Mouse (Mus musculus): ENCODE measurements around the gene B4galnt4. TPM values are rescaled to one million over a fixed set of nuclear protein-coding genes. Genes with fewer than 3 reads are reported as not detected.

B4galnt4 gene
- total and polyA plus RNA-seq, 3 experiments, result not detected

DNA sequence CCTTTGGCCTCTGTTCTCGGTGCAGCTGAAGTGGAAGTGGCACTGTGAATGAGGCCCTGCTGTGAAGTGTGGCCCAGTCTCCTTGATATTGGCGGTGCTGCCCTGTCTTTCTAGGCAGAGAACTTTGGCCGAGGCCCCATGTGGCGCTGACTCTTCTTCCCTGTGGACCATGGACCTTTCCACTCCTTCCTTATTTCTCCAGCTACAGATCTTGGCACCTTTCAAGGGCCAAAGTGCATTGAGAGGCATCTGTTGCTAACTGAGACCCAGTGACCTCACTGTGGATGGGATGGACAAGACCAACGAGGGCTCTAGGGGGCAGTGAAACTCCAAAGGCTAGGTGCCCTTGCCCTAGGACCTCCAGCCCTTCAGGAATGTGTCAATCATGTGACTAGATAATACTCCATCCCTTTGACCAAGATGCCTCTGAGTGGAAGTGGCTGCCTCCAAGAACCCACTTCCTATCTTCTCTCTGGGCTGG, 60.2 kb downstream of the B4galnt4 start:
- Histone ChIP-seq H3K4me3 (ENCODE audit: low read depth, low read length) (no peak overlapping the region), H3K9me3 (replicated peaks) (no peaks in the 10 kb centered on the region), H3K36me3 (replicated peaks) (no peaks in the 10 kb centered on the region), H3K4me1 (ENCODE audit: insufficient read depth, low read depth, low read length) (peaks cover 37% of the 10 kb centered on the region), H3K27me3 (ENCODE audit: insufficient read depth, low read length) (peaks cover 22% of the 10 kb centered on the region)
- TF ChIP-seq GATA2 (IDR thresholded peaks at IDR 0.05; ENCODE audit: borderline replicate concordance, low read depth, low read length) (no peak), CTCF (IDR thresholded peaks at IDR 0.05; ENCODE audit: low read depth, low read length) (no peak), TAL1 (conservative IDR thresholded peaks at IDR 0.05; ENCODE audit: low read depth, low read length) (no peak), POLR2AphosphoS5 (IDR thresholded peaks at IDR 0.05; ENCODE audit: insufficient replicate concordance, low read depth, low read length) (no peak), GATA1 (IDR thresholded peaks at IDR 0.05; ENCODE audit: borderline replicate concordance, low read length) (no peak)
- DNase-seq (ENCODE audit: low spot score), result no peak
- ATAC-seq (ENCODE audit: extremely low read depth, insufficient number of reproducible peaks, low FRiP score, poor library complexity, severe bottlenecking), result no peak

Other genes with a start within 250 kb of the B4galnt4 start
Only the 20 nearest of the 33 such genes appear.
- gene Cox8b, start 160.7 kb upstream of the B4galnt4 start, total RNA-seq (2014; fragmentation: Nextera tagmentation), result not detected in 2 replicates
- not detected in 2 replicates for gene Cox8b, start 160.7 kb upstream of the B4galnt4 start, total RNA-seq (2017)
- not detected in 2 replicates for gene Cox8b, start 160.7 kb upstream of the B4galnt4 start, polyA plus RNA-seq (2012)
- gene Nlrp6, start 140.2 kb upstream of the B4galnt4 start, total RNA-seq (2014; fragmentation: Nextera tagmentation), result not detected in 2 replicates
- gene Nlrp6, start 140.2 kb upstream of the B4galnt4 start, total RNA-seq (2017), result 0.11 and 0.12 TPM in 2 replicates
- gene Nlrp6, start 140.2 kb upstream of the B4galnt4 start, polyA plus RNA-seq (2012), result 0.07 and 0.08 TPM in 2 replicates
- gene Pgghg, start 119.7 kb upstream of the B4galnt4 start, total RNA-seq (2014; fragmentation: Nextera tagmentation), result 7.5 and 8.1 TPM in 2 replicates
- 9.0 and 10.0 TPM in 2 replicates for gene Pgghg, start 119.7 kb upstream of the B4galnt4 start, total RNA-seq (2017)
- 5.6 and 6.7 TPM in 2 replicates for gene Pgghg, start 119.7 kb upstream of the B4galnt4 start, polyA plus RNA-seq (2012)
- 1.6 TPM in 1 of 2 replicates, not detected in the other for gene Ifitm5, start 110.8 kb upstream of the B4galnt4 start, total RNA-seq (2014; fragmentation: Nextera tagmentation)
- gene Ifitm5, start 110.8 kb upstream of the B4galnt4 start, total RNA-seq (2017), result 0.35 and 1.2 TPM in 2 replicates
- gene Ifitm5, start 110.8 kb upstream of the B4galnt4 start, polyA plus RNA-seq (2012), result 0.16 and 0.32 TPM in 2 replicates
- gene Gm45717, start 105.2 kb upstream of the B4galnt4 start, total RNA-seq (2014; fragmentation: Nextera tagmentation), result not detected in 2 replicates
- gene Gm45717, start 105.2 kb upstream of the B4galnt4 start, total RNA-seq (2017), result not detected in 2 replicates
- gene Gm45717, start 105.2 kb upstream of the B4galnt4 start, polyA plus RNA-seq (2012), result not detected in 2 replicates
- 239 and 256 TPM in 2 replicates for gene Ifitm2, start 105.1 kb upstream of the B4galnt4 start, total RNA-seq (2014; fragmentation: Nextera tagmentation)
- gene Ifitm2, start 105.1 kb upstream of the B4galnt4 start, total RNA-seq (2017), result 205 and 220 TPM in 2 replicates
- gene Ifitm2, start 105.1 kb upstream of the B4galnt4 start, polyA plus RNA-seq (2012), result 129 and 161 TPM in 2 replicates
- 2.9 and 5.5 TPM in 2 replicates for gene Ifitm1, start 93.9 kb upstream of the B4galnt4 start, total RNA-seq (2014; fragmentation: Nextera tagmentation)
- 1.5 and 2.1 TPM in 2 replicates for gene Ifitm1, start 93.9 kb upstream of the B4galnt4 start, total RNA-seq (2017)
- not detected in 2 replicates for gene Ifitm1, start 93.9 kb upstream of the B4galnt4 start, polyA plus RNA-seq (2012)
- gene Ifitm3, start 50.3 kb upstream of the B4galnt4 start, total RNA-seq (2014; fragmentation: Nextera tagmentation), result not detected in 2 replicates
- not detected in 2 replicates for gene Ifitm3, start 50.3 kb upstream of the B4galnt4 start, total RNA-seq (2017)
- not detected in 2 replicates for gene Ifitm3, start 50.3 kb upstream of the B4galnt4 start, polyA plus RNA-seq (2012)
- not detected in 2 replicates for gene Ifitm6, start 43.2 kb upstream of the B4galnt4 start, total RNA-seq (2014; fragmentation: Nextera tagmentation)
- not detected in 2 replicates for gene Ifitm6, start 43.2 kb upstream of the B4galnt4 start, total RNA-seq (2017)
- not detected in 2 replicates for gene Ifitm6, start 43.2 kb upstream of the B4galnt4 start, polyA plus RNA-seq (2012)
- gene Gm17387, start 32.0 kb upstream of the B4galnt4 start, total RNA-seq (2014; fragmentation: Nextera tagmentation), result not detected in 2 replicates
- not detected in 2 replicates for gene Gm17387, start 32.0 kb upstream of the B4galnt4 start, total RNA-seq (2017)
- gene Gm17387, start 32.0 kb upstream of the B4galnt4 start, polyA plus RNA-seq (2012), result not detected in 2 replicates
- gene Pkp3, start 17.1 kb downstream of the B4galnt4 start, total RNA-seq (2014; fragmentation: Nextera tagmentation), result not detected in 2 replicates
- gene Pkp3, start 17.1 kb downstream of the B4galnt4 start, total RNA-seq (2017), result not detected in 2 replicates
- gene Pkp3, start 17.1 kb downstream of the B4galnt4 start, polyA plus RNA-seq (2012), result not detected in 2 replicates
- 2.9 and 6.7 TPM in 2 replicates for gene Sigirr, start 39.5 kb downstream of the B4galnt4 start, total RNA-seq (2014; fragmentation: Nextera tagmentation)
- 6.1 and 8.6 TPM in 2 replicates for gene Sigirr, start 39.5 kb downstream of the B4galnt4 start, total RNA-seq (2017)
- gene Sigirr, start 39.5 kb downstream of the B4galnt4 start, polyA plus RNA-seq (2012), result 6.2 and 6.9 TPM in 2 replicates
- 0.23 TPM in 1 of 2 replicates, not detected in the other for gene Ano9, start 56.7 kb downstream of the B4galnt4 start, total RNA-seq (2014; fragmentation: Nextera tagmentation)
- gene Ano9, start 56.7 kb downstream of the B4galnt4 start, total RNA-seq (2017), result 0.06 and 1.7 TPM in 2 replicates
- not detected in 2 replicates for gene Ano9, start 56.7 kb downstream of the B4galnt4 start, polyA plus RNA-seq (2012)
- 10.2 and 43.3 TPM in 2 replicates for gene Ptdss2, start 61.3 kb downstream of the B4galnt4 start, total RNA-seq (2014; fragmentation: Nextera tagmentation)
- gene Ptdss2, start 61.3 kb downstream of the B4galnt4 start, total RNA-seq (2017), result 3.9 and 4.5 TPM in 2 replicates
- 29.4 and 45.3 TPM in 2 replicates for gene Ptdss2, start 61.3 kb downstream of the B4galnt4 start, polyA plus RNA-seq (2012)
- 14.7 and 16.3 TPM in 2 replicates for gene Rnh1, start 111.8 kb downstream of the B4galnt4 start, total RNA-seq (2014; fragmentation: Nextera tagmentation)
- gene Rnh1, start 111.8 kb downstream of the B4galnt4 start, total RNA-seq (2017), result 40.6 and 51.8 TPM in 2 replicates
- gene Rnh1, start 111.8 kb downstream of the B4galnt4 start, polyA plus RNA-seq (2012), result 3.0 and 12.6 TPM in 2 replicates
- gene Hras, start 132.9 kb downstream of the B4galnt4 start, total RNA-seq (2014; fragmentation: Nextera tagmentation), result 30.3 and 32.7 TPM in 2 replicates
- gene Hras, start 132.9 kb downstream of the B4galnt4 start, total RNA-seq (2017), result 29.3 and 31.5 TPM in 2 replicates
- 31.1 and 38.9 TPM in 2 replicates for gene Hras, start 132.9 kb downstream of the B4galnt4 start, polyA plus RNA-seq (2012)
- 2.3 and 2.8 TPM in 2 replicates for gene Lrrc56, start 133.1 kb downstream of the B4galnt4 start, total RNA-seq (2014; fragmentation: Nextera tagmentation)
- 1.3 and 2.7 TPM in 2 replicates for gene Lrrc56, start 133.1 kb downstream of the B4galnt4 start, total RNA-seq (2017)
- 3.3 and 4.0 TPM in 2 replicates for gene Lrrc56, start 133.1 kb downstream of the B4galnt4 start, polyA plus RNA-seq (2012)
- 1.6 and 2.2 TPM in 2 replicates for gene Lmntd2, start 153.0 kb downstream of the B4galnt4 start, total RNA-seq (2014; fragmentation: Nextera tagmentation)
- gene Lmntd2, start 153.0 kb downstream of the B4galnt4 start, total RNA-seq (2017), result 0.52 and 0.93 TPM in 2 replicates
- gene Lmntd2, start 153.0 kb downstream of the B4galnt4 start, polyA plus RNA-seq (2012), result 0.42 and 0.49 TPM in 2 replicates
- gene Rassf7, start 154.8 kb downstream of the B4galnt4 start, total RNA-seq (2014; fragmentation: Nextera tagmentation), result 15.6 and 51.8 TPM in 2 replicates
- gene Rassf7, start 154.8 kb downstream of the B4galnt4 start, total RNA-seq (2017), result 4.9 and 8.9 TPM in 2 replicates
- 14.1 and 16.8 TPM in 2 replicates for gene Rassf7, start 154.8 kb downstream of the B4galnt4 start, polyA plus RNA-seq (2012)
- 73.1 and 77.4 TPM in 2 replicates for gene Phrf1, start 167.7 kb downstream of the B4galnt4 start, total RNA-seq (2014; fragmentation: Nextera tagmentation)
- 45.1 and 61.4 TPM in 2 replicates for gene Phrf1, start 167.7 kb downstream of the B4galnt4 start, total RNA-seq (2017)
- 159 and 173 TPM in 2 replicates for gene Phrf1, start 167.7 kb downstream of the B4galnt4 start, polyA plus RNA-seq (2012)

Data from G1E (cell line).